Comparison of ENCODE assay signal across 23 mouse cellular contexts in genomic region chr11:117429894-117430293, GRCm38 (mm10). TPM values are rescaled to one million over a fixed set of nuclear protein-coding genes. Genes with fewer than 3 reads are reported as not detected.
DNase-seq lines count a peak whose midpoint lies in the region; ATAC-seq and TF ChIP-seq lines count a peak whose summit lies in the region.
"Had no signal": no experiment of that assay in that cellular context is flagged by ENCODE, and none has a peak within 500 bp of the region (broad histone marks: within the 10 kb centered on the region; RNA-seq: fewer than 3 reads in every experiment).

No protein-coding gene starts in this region.

- no peak overlapping the region for H3K4me2 ChIP-seq in hindbrain, embryonic 13.5 days
- no peak overlapping the region for H3K4me2 ChIP-seq in midbrain, embryonic 13.5 days (replicated peaks)
- no peak overlapping the region for H3K4me2 ChIP-seq in stomach, postnatal 0 days (replicated peaks; ENCODE audit: low read depth)
- H3K4me2 ChIP-seq: forebrain, embryonic 12.5 days; limb, embryonic 13.5 days; liver, embryonic 13.5 days; lung, embryonic 14.5 days had no signal

- TF ChIP-seq CTCF in stomach, postnatal 0 days (IDR thresholded peaks at IDR 0.05; ENCODE audit: low read depth) = no peak

- peaks cover 44% of the 10 kb centered on the region for H3K4me1 ChIP-seq in hindbrain, embryonic 13.5 days (replicated peaks)
- peaks cover 29% of the 10 kb centered on the region for H3K4me1 ChIP-seq in midbrain, embryonic 13.5 days (replicated peaks)
- H3K4me1 ChIP-seq in stomach, postnatal 0 days (replicated peaks; ENCODE audit: control insufficient read depth, insufficient read depth) = no peaks in the 10 kb centered on the region

- no peak overlapping the region for H3K9ac ChIP-seq in hindbrain, embryonic 13.5 days
- H3K9ac ChIP-seq in midbrain, embryonic 13.5 days (replicated peaks) = no peak overlapping the region
- H3K9ac ChIP-seq in stomach, postnatal 0 days (ENCODE audit: low read length) = no peak overlapping the region
- H3K9ac ChIP-seq: forebrain, embryonic 12.5 days; limb, embryonic 13.5 days; liver, embryonic 13.5 days; lung, embryonic 14.5 days had no signal

- peaks cover 18% of the 10 kb centered on the region for H3K27me3 ChIP-seq in hindbrain, embryonic 13.5 days
- no peaks in the 10 kb centered on the region for H3K27me3 ChIP-seq in midbrain, embryonic 13.5 days
- H3K27me3 ChIP-seq in stomach, postnatal 0 days (ENCODE audit: control insufficient read depth, insufficient read depth, low read length) = no peaks in the 10 kb centered on the region

- 48% methylated on average over 8 of the region's 8 CpGs for WGBS in hindbrain, embryonic 13.5 days
- 59% methylated on average over 8 of the region's 8 CpGs for WGBS in midbrain, embryonic 13.5 days
- 50% methylated on average over 8 of the region's 8 CpGs for WGBS in stomach, postnatal 0 days

- no peaks in the 10 kb centered on the region for H3K36me3 ChIP-seq in hindbrain, embryonic 13.5 days
- no peaks in the 10 kb centered on the region for H3K36me3 ChIP-seq in midbrain, embryonic 13.5 days
- no peaks in the 10 kb centered on the region for H3K36me3 ChIP-seq in stomach, postnatal 0 days (ENCODE audit: control insufficient read depth, insufficient read depth, low read length)
- H3K36me3 ChIP-seq: forebrain, embryonic 12.5 days; limb, embryonic 13.5 days; liver, embryonic 13.5 days had no signal

- H3K27ac ChIP-seq in hindbrain, embryonic 13.5 days = peak overlapping the region; percentile 4; the same call in 1 of the 2 replicates
- peak overlapping the region; percentile 83 for H3K27ac ChIP-seq in midbrain, embryonic 13.5 days
- H3K27ac ChIP-seq in stomach, postnatal 0 days (replicated peaks) = no peak overlapping the region
- H3K27ac ChIP-seq: limb, embryonic 13.5 days; liver, embryonic 13.5 days had no signal

- no peaks in the 10 kb centered on the region for H3K9me3 ChIP-seq in hindbrain, embryonic 13.5 days
- H3K9me3 ChIP-seq in midbrain, embryonic 13.5 days = no peaks in the 10 kb centered on the region
- no peaks in the 10 kb centered on the region for H3K9me3 ChIP-seq in stomach, postnatal 0 days (ENCODE audit: control insufficient read depth, low read length)
- H3K9me3 ChIP-seq: forebrain, embryonic 12.5 days; liver, embryonic 13.5 days had no signal

- peak; percentile 64 to 70 for DNase-seq in heart, adult 18-20 months
- no peak for DNase-seq in heart, adult 8-10 months (ENCODE audit: low spot score)
- DNase-seq in kidney, adult 11 months = peak; percentile 36
- no peak for DNase-seq in kidney, adult 8-10 months
- DNase-seq in stomach, postnatal 0 days (ENCODE audit: low spot score) = no peak
- DNase-seq: cerebellum, adult 11-12 months; cerebellum, postnatal 14 days; kidney, postnatal 4 days; liver, embryonic 13.5 days; lung, embryonic 14.5 days; lung, postnatal 36 days; right cerebral cortex, postnatal 4 days had no signal

- ATAC-seq in hindbrain, embryonic 13.5 days (ENCODE audit: low FRiP score) = no peak
- ATAC-seq in midbrain, embryonic 13.5 days = no peak
- no peak for ATAC-seq in stomach, postnatal 0 days (ENCODE audit: low FRiP score, low TSS enrichment)
- ATAC-seq: inflammation-experienced regulatory T-cells, adult 6 months had no signal

- no peak overlapping the region for H3K4me3 ChIP-seq in hindbrain, embryonic 13.5 days
- H3K4me3 ChIP-seq in midbrain, embryonic 13.5 days (replicated peaks) = no peak overlapping the region
- no peak overlapping the region for H3K4me3 ChIP-seq in stomach, postnatal 0 days (ENCODE audit: low read depth, low read length)
- H3K4me3 ChIP-seq: forebrain, embryonic 12.5 days; limb, embryonic 13.5 days; liver, embryonic 13.5 days had no signal

- TF ChIP-seq EP300 in stomach, postnatal 0 days (optimal IDR thresholded peaks at IDR 0.05) = no peak

RNA-seq across cellular contexts. Expression of gene Gm11733, which starts 54.3 kb away (rescaled TPM):
- total RNA-seq in heart, adult 18-20 months (2021) = not detected
- under 1 TPM in 1 of 4 experiments, not detected in 3; 0.11 TPM for total RNA-seq in heart, adult 8-10 months (2022)
- not detected in 2 replicates for polyA plus RNA-seq in hindbrain, embryonic 13.5 days (2015; fragmentation: Nextera tagmentation; extraction: Ambion mirVana)
- polyA plus RNA-seq in midbrain, embryonic 13.5 days (2015; fragmentation: Nextera tagmentation; extraction: Ambion mirVana) = not detected in 2 replicates
- not detected in 2 replicates for polyA plus RNA-seq in stomach, postnatal 0 days (2015; fragmentation: Nextera tagmentation; extraction: Ambion mirVana)
- total RNA-seq: adrenal gland, postnatal 36 days; gastrocnemius, postnatal 25 days; layer of hippocampus, postnatal 10 days; megakaryocyte-erythroid progenitor cell, adult 5-6 weeks had no signal
- polyA plus RNA-seq: C2C12; inflammation-experienced regulatory T-cells, adult 6 months; kidney, embryonic 14.5 days; limb, embryonic 13.5 days; liver, embryonic 13.5 days had no signal

Comparison
In these comparisons a context has a peak if more than half of its experiments do, and no peak if none do; other contexts are left out.
1. DNase-seq: peak in heart, adult 18-20 months (2 of 2) and kidney, adult 11 months (single experiment); none in heart, adult 8-10 months (single experiment), kidney, adult 8-10 months (0 of 2) and stomach, postnatal 0 days (single experiment).